Mouse (Mus musculus): Measurements from ENCODE around the gene Rph3al.

The Rph3al gene

GRCm38 (mm10) chr11:75811900-75812299 lies 126.3 kb downstream of the Rph3al start:
- no peak for DNase-seq (ENCODE audit: low read depth, low spot score)

DNA sequence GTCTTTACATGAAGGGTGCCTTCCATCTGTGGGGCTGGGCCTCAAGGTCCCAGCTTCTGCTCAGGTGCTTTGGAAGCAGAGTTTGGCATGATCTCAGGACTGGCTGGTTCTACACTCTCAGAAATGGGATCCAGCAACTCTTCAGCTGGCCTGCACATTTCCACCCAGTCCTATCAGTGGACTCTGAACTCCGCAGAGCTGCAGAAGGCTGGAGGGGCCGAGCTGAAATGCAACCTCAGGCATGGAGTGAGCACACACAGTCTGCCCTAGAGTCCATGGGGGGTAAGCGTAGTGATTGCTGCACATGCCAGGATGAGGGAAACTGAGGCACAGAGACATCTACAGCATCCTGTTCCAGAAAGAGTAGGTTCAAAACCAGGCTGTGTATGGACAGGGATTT lies 127.7 kb downstream of the Rph3al start:
- no peak for DNase-seq (ENCODE audit: low read depth, low spot score)

GRCm38 (mm10) chr11:75807486-75807885 lies 130.7 kb downstream of the Rph3al start:
- DNase-seq (ENCODE audit: low read depth, low spot score): no peak

DNA sequence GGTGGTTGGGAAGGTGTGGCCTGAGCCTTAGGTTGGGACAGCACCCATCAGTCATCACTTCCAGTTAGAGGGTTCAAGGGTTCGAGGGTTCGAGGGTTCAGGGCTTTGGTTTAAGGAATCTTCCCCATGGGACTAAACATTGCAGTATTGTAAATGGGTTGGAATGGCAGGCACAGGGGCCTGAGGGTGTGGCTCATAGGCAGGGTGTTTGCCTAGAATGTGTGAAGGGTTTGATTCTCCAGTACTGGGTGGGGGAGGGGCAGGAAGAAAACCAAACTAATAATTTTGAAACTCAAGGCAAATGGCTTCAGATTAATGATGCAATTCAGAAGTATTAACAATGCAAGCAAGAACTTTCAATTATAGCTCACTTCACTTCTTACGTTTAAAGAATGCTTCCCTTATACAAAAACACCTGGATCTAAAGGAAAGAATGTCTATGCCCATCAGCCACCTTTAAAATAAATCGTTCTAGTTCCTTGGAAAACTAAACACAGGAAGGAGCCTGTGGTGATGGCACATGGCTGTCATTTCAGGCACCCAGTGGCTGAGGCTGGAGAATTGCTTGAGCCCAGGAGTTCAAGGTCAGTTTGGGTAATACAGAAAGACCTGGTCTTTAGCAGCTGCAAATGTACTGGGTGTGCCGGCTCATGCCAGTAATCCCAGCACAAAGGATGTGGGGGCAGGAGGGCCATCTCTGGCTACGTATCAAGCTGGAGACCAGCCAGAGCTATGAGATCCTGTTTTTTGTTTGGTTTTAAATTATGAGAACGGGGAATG lies 136.3 kb downstream of the Rph3al start:
- no peak for DNase-seq (ENCODE audit: low read depth, low spot score)

DNA sequence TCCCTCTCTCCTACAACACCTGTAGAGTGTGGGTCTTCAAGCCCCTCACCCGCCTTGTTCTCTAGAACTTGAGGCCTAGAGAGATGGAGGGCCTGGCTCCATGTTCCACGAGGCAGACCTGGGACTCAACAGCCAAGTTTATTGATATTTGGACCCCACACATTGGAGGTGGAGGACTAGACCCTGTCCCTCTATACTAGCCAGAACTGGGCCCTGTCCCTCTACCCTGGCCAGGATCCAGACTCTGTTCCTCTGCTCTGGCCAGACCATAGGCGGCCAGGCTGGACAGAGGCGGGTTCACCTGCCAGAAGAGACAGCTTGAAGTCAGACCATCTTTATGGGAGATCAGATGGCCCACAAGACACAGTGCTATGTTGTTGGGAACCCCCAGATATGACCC lies 136.9 kb downstream of the Rph3al start:
- DNase-seq (ENCODE audit: low read depth, low spot score): no peak

DNA sequence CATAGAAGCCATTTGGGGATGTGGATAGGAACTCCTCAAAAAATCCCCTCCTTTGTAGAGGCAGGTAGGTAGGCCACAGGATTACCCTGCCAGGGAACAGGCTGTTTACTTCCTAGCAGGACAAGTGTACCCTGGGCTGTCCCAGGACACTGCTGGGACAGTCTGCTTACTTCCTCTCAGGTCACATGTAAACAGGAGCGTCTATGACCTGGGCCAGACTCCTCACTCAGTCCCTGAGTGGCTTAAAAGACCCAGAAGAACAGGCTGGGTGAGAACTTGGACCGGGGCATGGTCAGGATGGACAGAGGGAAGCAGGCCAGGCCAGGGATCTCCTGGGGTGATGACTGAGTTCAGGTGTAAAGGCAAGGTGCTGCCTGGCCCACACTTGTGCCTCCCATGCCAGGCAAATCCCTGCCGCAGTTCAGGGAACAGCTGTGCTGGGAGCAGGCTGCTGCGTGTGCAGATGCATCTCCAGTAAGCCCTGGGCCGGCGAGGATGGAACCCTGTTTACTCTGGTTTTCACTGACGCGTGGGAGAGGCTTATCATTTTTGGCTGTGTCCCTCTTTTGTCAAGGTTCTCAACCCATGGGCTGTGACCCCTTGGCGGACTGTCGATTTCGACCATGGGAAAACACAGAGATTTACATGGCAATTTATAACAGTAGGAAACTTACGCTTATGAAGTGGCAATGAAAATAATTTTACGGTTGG lies 141.5 kb downstream of the Rph3al start:
- no peak for DNase-seq (ENCODE audit: low read depth, low spot score)

- DNase-seq (ENCODE audit: low read depth, low spot score): no peak
Measured at GRCm38 (mm10) chr11:75796029-75796445, 142.2 kb downstream of the Rph3al start, which contains the start of gene Doc2b. Gene Doc2b, minus strand, starts transcription at chr11:75796049.

- no peak for DNase-seq (ENCODE audit: low read depth, low spot score)
Measured at GRCm38 (mm10) chr11:75795321-75795636, 142.9 kb downstream of the Rph3al start.

DNA sequence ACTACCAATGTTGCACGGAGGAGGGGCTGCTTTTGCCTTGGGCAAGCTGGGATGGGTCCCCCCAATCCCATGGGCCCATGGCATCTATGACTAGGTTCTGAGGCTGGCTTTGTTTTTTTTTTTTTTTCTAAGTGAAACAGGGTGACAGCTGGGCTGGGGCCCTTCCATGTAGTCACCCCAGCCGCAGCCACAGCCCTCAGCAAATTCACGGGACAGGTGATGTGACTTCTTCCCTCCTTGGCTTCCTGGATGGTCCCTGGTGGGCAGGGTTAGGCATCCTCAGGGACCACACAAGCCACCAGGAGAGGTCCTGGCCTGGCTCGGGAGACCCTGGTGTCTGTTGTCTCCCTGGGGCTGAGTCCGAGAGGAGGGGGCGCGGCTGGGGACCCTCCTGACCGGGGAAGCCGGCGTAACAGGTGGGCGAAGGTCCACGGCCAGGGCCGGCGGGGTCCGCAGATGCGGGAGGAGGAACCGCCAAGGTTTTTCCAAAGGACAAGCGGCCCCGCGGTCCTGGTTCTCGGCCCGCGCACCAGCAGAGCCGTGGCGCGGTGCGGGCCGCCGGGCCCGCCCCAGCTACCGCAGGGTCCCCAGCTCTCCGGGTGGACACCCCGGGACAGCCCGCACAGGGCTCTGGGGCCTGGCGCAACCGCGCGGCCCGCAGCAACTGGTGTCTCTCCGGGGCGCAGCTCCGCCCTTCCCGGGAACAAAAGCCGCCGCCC lies 143.5 kb downstream of the Rph3al start:
- DNase-seq (ENCODE audit: low read depth, low spot score): no peak

GRCm38 (mm10) chr11:75793351-75793750 lies 144.9 kb downstream of the Rph3al start:
- DNase-seq (ENCODE audit: low read depth, low spot score): no peak

DNA sequence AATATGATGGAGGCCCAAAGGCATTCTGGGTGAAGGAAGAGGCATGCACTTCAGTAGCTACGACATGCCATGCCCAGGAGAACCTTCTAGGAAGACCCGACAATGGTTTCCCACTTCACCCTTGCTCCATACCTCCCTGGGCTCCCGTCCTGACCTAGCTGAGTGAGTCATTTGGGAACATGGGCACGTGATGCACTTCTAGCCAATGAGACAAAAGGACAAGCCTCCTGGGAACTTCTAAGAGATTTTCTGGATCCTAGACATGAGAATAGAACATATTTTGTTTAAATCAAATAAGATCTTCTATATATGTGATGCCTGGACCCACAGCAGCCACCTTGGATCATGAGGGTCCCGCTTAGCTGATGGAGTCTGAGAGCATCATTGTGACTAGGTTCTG lies 145.7 kb downstream of the Rph3al start:
- no peak for DNase-seq (ENCODE audit: low read depth, low spot score)

- DNase-seq (ENCODE audit: low read depth, low spot score): no peak
Measured at GRCm38 (mm10) chr11:75785897-75786296, 152.3 kb downstream of the Rph3al start.

- DNase-seq (ENCODE audit: low read depth, low spot score): no peak
Measured at GRCm38 (mm10) chr11:75783799-75784198, 154.4 kb downstream of the Rph3al start.

DNA sequence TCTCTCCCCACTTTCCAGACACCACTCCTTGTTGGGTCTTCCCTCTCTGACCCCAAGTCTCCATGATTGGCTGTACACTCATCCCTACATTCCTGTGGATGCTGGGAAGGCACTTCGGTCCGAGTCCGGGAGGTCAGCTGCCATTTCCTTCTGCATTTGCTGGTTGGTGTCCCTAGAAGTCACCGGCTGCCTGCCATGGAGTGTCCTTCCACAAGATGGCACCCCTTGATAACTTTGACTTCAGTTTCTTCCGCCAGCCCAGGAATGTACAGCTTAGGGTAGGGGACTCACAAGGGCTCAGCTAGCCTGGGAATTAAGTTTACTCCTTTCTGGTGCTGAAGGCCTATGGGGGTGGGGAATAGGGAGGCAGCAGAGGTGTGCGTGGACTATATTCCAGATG lies 156.3 kb downstream of the Rph3al start:
- no peak for DNase-seq (ENCODE audit: low read depth, low spot score)
